Mouse (Mus musculus) liver, postnatal 0 days (tissue): ENCODE measurements around the gene Gm11554. TPM values are rescaled to one million over a fixed set of nuclear protein-coding genes. Genes with fewer than 3 reads are reported as not detected.
"Not testable (repeated sequence)": the region's sequence is repeated elsewhere in the genome, so short reads cannot be mapped to it uniquely, and the experiment has no call there.

Experiments used
- ATAC-seq: fragments of 200-750 bp; cut with Nextera tagmentation; 2 replicates; pipeline ENCODE4 v1.8.0; 2017; ENCODE audit warnings: mild to moderate bottlenecking, moderate library complexity
- DNase-seq: peaks from one replicate; pipeline ENCODE4 v3.0.0-alpha.2; 2016
- H3K27ac ChIP-seq: fragments of 300-500 bp; sonication (generic); 2 replicates; pipeline ENCODE4 v1.5.1; 2014; ENCODE audit warnings: antibody characterized with exemption, moderate library complexity, mild to moderate bottlenecking, low read depth
- H3K27me3 ChIP-seq: fragments of 300-500 bp; sonication (generic); 2 replicates; pipeline ENCODE4 v1.6.1; 2014; ENCODE audit warnings: low read length, control low read depth, mixed read lengths; ENCODE audit not compliant: insufficient read depth
- H3K36me3 ChIP-seq: fragments of 300-500 bp; sonication (generic); replicated peaks from 2 replicates; pipeline ENCODE4 v1.6.1; 2014; ENCODE audit warnings: mild to moderate bottlenecking, control low read depth, low read length, moderate library complexity, mixed read lengths; ENCODE audit not compliant: insufficient read depth
- H3K4me1 ChIP-seq: fragments of 300-500 bp; sonication (generic); 2 replicates; pipeline ENCODE4 v1.6.1; 2014; ENCODE audit warnings: antibody characterized with exemption, mild to moderate bottlenecking, control low read depth; ENCODE audit not compliant: insufficient read depth
- H3K4me2 ChIP-seq: fragments of 300-500 bp; sonication (generic); 2 replicates; pipeline ENCODE4 v1.6.1; 2014; ENCODE audit warnings: low read depth, mild to moderate bottlenecking, low read length, moderate library complexity, mixed read lengths
- H3K4me3 ChIP-seq: fragments of 300-500 bp; sonication (generic); 2 replicates; pipeline ENCODE4 v1.5.1; 2014; ENCODE audit warnings: low read depth, low read length
- H3K9ac ChIP-seq: fragments of 300-500 bp; sonication (generic); replicated peaks from 2 replicates; pipeline ENCODE4 v1.6.1; 2014; ENCODE audit warnings: mild to moderate bottlenecking, moderate library complexity
- H3K9me3 ChIP-seq: fragments of 300-500 bp; sonication (generic); 2 replicates; pipeline ENCODE4 v1.6.1; 2016; ENCODE audit warnings: mild to moderate bottlenecking, control low read depth, low read length, mixed read lengths
- CTCF ChIP-seq: sonication (generic); IDR thresholded peaks from 2 replicates; pipeline ENCODE4 v1.5.1; 2016; ENCODE audit warnings: antibody characterized with exemption, low read depth
- EP300 ChIP-seq: IDR thresholded peaks from 2 replicates; pipeline ENCODE4 v1.6.1; 2016; ENCODE audit warnings: antibody characterized with exemption, low read depth, mild to moderate bottlenecking
- WGBS: fragments of 180-500 bp; shearing (Covaris S2); extraction: QIAGEN DNeasy Blood & Tissue Kit; methylation state at CpG from one replicate; pipeline ENCODE4 v1.1.7; 2014; ENCODE audit not compliant: insufficient replicate concordance; 5-methylcytosine and 5-hydroxymethylcytosine counted together
- polyA plus RNA-seq: library from polyadenylated mRNA; unstranded; fragments of >200 nt; fragmentation: Nextera tagmentation; extraction: Ambion mirVana; gene quantifications from 2 replicates; pipeline ENCODE4 v1.2.1, GENCODE M21; 2015

The Gm11554 gene
- polyA plus RNA-seq, 1 experiment from 2014 or later = not detected

GRCm38 (mm10) chr11:99793367-99793766 lies 10.9 kb downstream of the Gm11554 start, which contains the start of gene Gm11596:
Gene Gm11596 (minus strand): TSS chr11:99793467.
- no peaks in the 10 kb centered on the region for H3K36me3 ChIP-seq
- H3K27me3 ChIP-seq = no peaks in the 10 kb centered on the region
- WGBS = 55% methylated on average over 2 of the region's 2 CpGs
- no peak within 1 kb of the TSS for H3K4me2 ChIP-seq
- H3K9me3 ChIP-seq = no peaks in the 10 kb centered on the region
- H3K4me1 ChIP-seq = no peaks in the 10 kb centered on the region
- H3K9ac ChIP-seq = no peak within 1 kb of the TSS
- H3K27ac ChIP-seq = no peak within 1 kb of the TSS
- no peak for TF ChIP-seq EP300
- TF ChIP-seq CTCF = no peak
- no peak within 1 kb of the TSS for H3K4me3 ChIP-seq
- ATAC-seq (no peak), DNase-seq (no peak)

GRCm38 (mm10) chr11:99784900-99785299 lies 19.3 kb downstream of the Gm11554 start, which contains the start of gene Krtap4-9:
Gene Krtap4-9 (plus strand): TSS chr11:99785200.
- not testable (repeated sequence) for H3K36me3 ChIP-seq, H3K9me3 ChIP-seq, ATAC-seq

GRCm38 (mm10) chr11:99780604-99781003 lies 23.6 kb downstream of the Gm11554 start, which contains the start of gene Krtap4-8:
Gene Krtap4-8 (minus strand): TSS chr11:99780704.
- WGBS = 85% methylated on average over 2 of the region's 2 CpGs
- Histone ChIP-seq H3K27me3 (no peaks in the 10 kb centered on the region), H3K36me3 (no peaks in the 10 kb centered on the region), H3K4me1 (no peaks in the 10 kb centered on the region), H3K27ac (no peak within 1 kb of the TSS), H3K4me3 (no peak within 1 kb of the TSS), H3K9ac (no peak within 1 kb of the TSS), H3K9me3 (no peaks in the 10 kb centered on the region), H3K4me2 (no peak within 1 kb of the TSS)
- no peak for DNase-seq
- TF ChIP-seq CTCF (no peak), EP300 (no peak)
- ATAC-seq = no peak

More at GRCm38 (mm10) chr11:99784900-99785299, 19.3 kb downstream of the Gm11554 start, which contains the start of gene Krtap4-9:
- H3K9ac ChIP-seq, H3K27ac ChIP-seq, H3K4me3 ChIP-seq, H3K4me2 ChIP-seq, DNase-seq, H3K4me1 ChIP-seq, H3K27me3 ChIP-seq: not testable (repeated sequence)

- 69% methylated on average over 7 of the region's 7 CpGs for WGBS
- Histone ChIP-seq H3K4me2 (no peak overlapping the region), H3K4me1 (no peaks in the 10 kb centered on the region), H3K9ac (no peak overlapping the region), H3K9me3 (no peaks in the 10 kb centered on the region), H3K4me3 (no peak overlapping the region), H3K27ac (no peak overlapping the region), H3K27me3 (no peaks in the 10 kb centered on the region), H3K36me3 (no peaks in the 10 kb centered on the region)
- no peak for ATAC-seq
- TF ChIP-seq CTCF = no peak
- no peak for TF ChIP-seq EP300
- DNase-seq = no peak
These were observed 25.8 kb downstream of the Gm11554 start for GRCm38 (mm10) chr11:99778401-99778800.

- H3K4me2 ChIP-seq, H3K4me3 ChIP-seq, H3K4me1 ChIP-seq, H3K27ac ChIP-seq, H3K9ac ChIP-seq, H3K9me3 ChIP-seq, DNase-seq, ATAC-seq, H3K27me3 ChIP-seq, H3K36me3 ChIP-seq: not testable (repeated sequence)
These were observed 31.4 kb downstream of the Gm11554 start, which contains the start of gene Gm11595 for GRCm38 (mm10) chr11:99772813-99773212. Gene Gm11595 (minus strand): TSS chr11:99772913.

- Histone ChIP-seq H3K4me3 (no peak overlapping the region), H3K9me3 (no peaks in the 10 kb centered on the region), H3K27me3 (no peaks in the 10 kb centered on the region), H3K36me3 (no peaks in the 10 kb centered on the region), H3K27ac (no peak overlapping the region), H3K4me1 (no peaks in the 10 kb centered on the region), H3K4me2 (no peak overlapping the region), H3K9ac (no peak overlapping the region)
- ATAC-seq (no peak), DNase-seq (no peak)
- TF ChIP-seq EP300 (no peak), CTCF (no peak)
- WGBS = 61% methylated on average over 2 of the region's 2 CpGs
These were observed 35.8 kb downstream of the Gm11554 start for GRCm38 (mm10) chr11:99768410-99768809.

- no peaks in the 10 kb centered on the region for H3K4me1 ChIP-seq
- H3K9me3 ChIP-seq = no peaks in the 10 kb centered on the region
- no peaks in the 10 kb centered on the region for H3K36me3 ChIP-seq
- TF ChIP-seq CTCF = no peak
- no peak for TF ChIP-seq EP300
- H3K9ac ChIP-seq = no peak overlapping the region
- H3K4me3 ChIP-seq = no peak overlapping the region
- DNase-seq = no peak
- H3K27ac ChIP-seq = no peak overlapping the region
- ATAC-seq = no peak
- no peak overlapping the region for H3K4me2 ChIP-seq
- WGBS = 65% methylated on average over 1 of the region's 1 CpGs
- no peaks in the 10 kb centered on the region for H3K27me3 ChIP-seq
These were observed 45.4 kb downstream of the Gm11554 start for GRCm38 (mm10) chr11:99758877-99759276.

Other genes with a start within 250 kb of the Gm11554 start
- not detected in 2 replicates for gene Krtap3-2, start 247.6 kb downstream of the Gm11554 start, polyA plus RNA-seq
- not detected in 2 replicates for gene Gm11939, start 245.0 kb downstream of the Gm11554 start, polyA plus RNA-seq
- gene Krtap3-1, start 237.8 kb downstream of the Gm11554 start, polyA plus RNA-seq = not detected in 2 replicates
- gene Krtap1-5, start 223.4 kb downstream of the Gm11554 start, polyA plus RNA-seq = not detected in 2 replicates
- not detected in 2 replicates for gene Krtap1-4, start 220.8 kb downstream of the Gm11554 start, polyA plus RNA-seq
- not detected in 2 replicates for gene Krtap1-3, start 213.1 kb downstream of the Gm11554 start, polyA plus RNA-seq
- gene Krtap9-3, start 206.3 kb downstream of the Gm11554 start, polyA plus RNA-seq = not detected in 2 replicates
- not detected in 2 replicates for gene Gm11938, start 201.1 kb downstream of the Gm11554 start, polyA plus RNA-seq
- gene Gm11937, start 194.3 kb downstream of the Gm11554 start, polyA plus RNA-seq = not detected in 2 replicates
- gene Krtap2-4, start 189.6 kb downstream of the Gm11554 start, polyA plus RNA-seq = not detected in 2 replicates
- gene Gm11562, start 184.0 kb downstream of the Gm11554 start, polyA plus RNA-seq = not detected in 2 replicates
- gene Krtap4-1, start 176.2 kb downstream of the Gm11554 start, polyA plus RNA-seq = not detected in 2 replicates
- not detected in 2 replicates for gene Krtap4-2, start 169.4 kb downstream of the Gm11554 start, polyA plus RNA-seq
- gene Krtap4-7, start 160.4 kb downstream of the Gm11554 start, polyA plus RNA-seq = not detected in 2 replicates
- not detected in 2 replicates for gene Gm11555, start 154.2 kb downstream of the Gm11554 start, polyA plus RNA-seq
- not detected in 2 replicates for gene Gm11563, start 145.5 kb downstream of the Gm11554 start, polyA plus RNA-seq
- not detected in 2 replicates for gene Krtap4-6, start 138.5 kb downstream of the Gm11554 start, polyA plus RNA-seq
- not detected in 2 replicates for gene Gm14190, start 113.7 kb downstream of the Gm11554 start, polyA plus RNA-seq
- gene Gm14180, start 70.2 kb downstream of the Gm11554 start, polyA plus RNA-seq = not detected in 2 replicates
- not detected in 2 replicates for gene Gm11595, start 31.5 kb downstream of the Gm11554 start, polyA plus RNA-seq
- gene Krtap4-8, start 23.7 kb downstream of the Gm11554 start, polyA plus RNA-seq = not detected in 2 replicates
- not detected in 2 replicates for gene Krtap4-9, start 19.2 kb downstream of the Gm11554 start, polyA plus RNA-seq
- gene Gm11596, start 11.0 kb downstream of the Gm11554 start, polyA plus RNA-seq = not detected in 2 replicates
- gene Gm11569, start 5.5 kb downstream of the Gm11554 start, polyA plus RNA-seq = not detected in 2 replicates
- not detected in 2 replicates for gene Krtap4-13, start 5.4 kb upstream of the Gm11554 start, polyA plus RNA-seq
- gene Gm11564, start 11.2 kb upstream of the Gm11554 start, polyA plus RNA-seq = not detected in 2 replicates
- gene 2300003K06Rik, start 33.6 kb upstream of the Gm11554 start, polyA plus RNA-seq = not detected in 2 replicates
- gene Krtap4-16, start 47.2 kb upstream of the Gm11554 start, polyA plus RNA-seq = not detected in 2 replicates
- gene Gm11568, start 53.5 kb upstream of the Gm11554 start, polyA plus RNA-seq = not detected in 2 replicates
- gene Gm11559, start 60.0 kb upstream of the Gm11554 start, polyA plus RNA-seq = not detected in 2 replicates
- gene Krtap9-1, start 68.9 kb upstream of the Gm11554 start, polyA plus RNA-seq = not detected in 2 replicates
- not detected in 2 replicates for gene Gm11567, start 74.7 kb upstream of the Gm11554 start, polyA plus RNA-seq
- gene Krtap31-1, start 103.5 kb upstream of the Gm11554 start, polyA plus RNA-seq = not detected in 2 replicates
- gene Gm11565, start 110.3 kb upstream of the Gm11554 start, polyA plus RNA-seq = not detected in 2 replicates
- not detected in 2 replicates for gene Krtap31-2, start 131.8 kb upstream of the Gm11554 start, polyA plus RNA-seq
- not detected in 2 replicates for gene Krtap9-5, start 144.0 kb upstream of the Gm11554 start, polyA plus RNA-seq
- gene Krtap29-1, start 174.6 kb upstream of the Gm11554 start, polyA plus RNA-seq = not detected in 2 replicates
- not detected in 2 replicates for gene Krtap16-1, start 182.2 kb upstream of the Gm11554 start, polyA plus RNA-seq
- gene Krtap17-1, start 189.5 kb upstream of the Gm11554 start, polyA plus RNA-seq = not detected in 2 replicates
- not detected in 2 replicates for gene Krt33a, start 211.8 kb upstream of the Gm11554 start, polyA plus RNA-seq
- not detected in 2 replicates for gene Krt33b, start 225.4 kb upstream of the Gm11554 start, polyA plus RNA-seq
- not detected in 2 replicates for gene Krt34, start 237.1 kb upstream of the Gm11554 start, polyA plus RNA-seq
- gene Krt31, start 246.1 kb upstream of the Gm11554 start, polyA plus RNA-seq = not detected in 2 replicates